Mouse (Mus musculus) thymus, postnatal 36 days (tissue): ENCODE measurements at regions not wholly inside any gene's neighbourhood (a gene's known extent, or its start where the extent isn't known, plus 50 kb on each side); places are given as distances from the start of the nearest gene placed in this dataset.
"Not testable (repeated sequence)": the region's sequence is repeated elsewhere in the genome, so short reads cannot be mapped to it uniquely, and the experiment has no call there.

ENCODE experiments used
- DNase-seq, 2 experiments: peaks; one replicate each; pipeline ENCODE4 v3.0.0; 2022; ENCODE audit warnings: mixed read lengths in 2 of 2

GRCm38 (mm10) chr4:124395069-124395965 lies 215.3 kb downstream of the 3100002H09Rik start:
- DNase-seq: no peak

DNA sequence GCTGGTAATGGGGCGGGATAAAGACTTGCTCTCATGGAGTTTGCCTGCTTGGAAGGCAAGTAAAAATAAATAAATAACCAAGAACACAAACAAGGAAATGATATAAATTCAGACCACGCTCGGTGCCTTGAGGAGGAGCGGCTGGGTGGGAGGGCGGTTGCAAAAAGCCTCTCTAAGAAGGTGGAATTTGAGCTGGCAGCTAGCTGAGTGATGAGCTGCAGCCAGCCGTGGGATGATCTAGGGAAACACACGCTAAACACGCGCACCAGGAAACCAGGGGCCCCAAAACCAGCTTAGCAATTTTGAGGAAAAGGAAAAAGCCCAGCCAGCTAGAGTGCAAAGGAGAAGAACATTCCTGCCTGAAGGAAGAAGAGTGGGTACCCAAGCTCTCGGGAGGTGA lies 217.0 kb downstream of the 3100002H09Rik start:
- no peak for DNase-seq

DNA sequence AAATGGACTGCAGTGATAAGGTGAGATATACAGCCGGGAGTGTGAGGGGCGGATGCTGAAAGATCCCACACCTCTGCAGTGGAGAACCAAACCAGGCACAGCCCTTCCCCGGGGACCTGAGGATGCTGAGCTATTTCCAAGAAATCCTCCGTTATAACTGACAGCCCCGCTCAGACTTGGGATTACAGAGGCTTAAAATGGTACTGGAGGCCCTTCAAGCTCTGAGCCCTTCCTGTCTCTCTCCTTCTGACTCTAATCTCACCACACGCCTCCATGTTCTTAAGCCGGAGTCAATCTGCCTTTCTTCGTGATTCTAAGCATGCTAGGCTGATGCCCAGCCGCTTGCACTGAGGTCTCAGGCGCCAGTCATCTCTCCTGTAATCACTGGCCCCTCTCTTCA lies 221.5 kb downstream of the 3100002H09Rik start:
- DNase-seq: no peak

- no peak for DNase-seq
Measured at GRCm38 (mm10) chr4:124385106-124386055, 225.2 kb downstream of the 3100002H09Rik start.

DNA sequence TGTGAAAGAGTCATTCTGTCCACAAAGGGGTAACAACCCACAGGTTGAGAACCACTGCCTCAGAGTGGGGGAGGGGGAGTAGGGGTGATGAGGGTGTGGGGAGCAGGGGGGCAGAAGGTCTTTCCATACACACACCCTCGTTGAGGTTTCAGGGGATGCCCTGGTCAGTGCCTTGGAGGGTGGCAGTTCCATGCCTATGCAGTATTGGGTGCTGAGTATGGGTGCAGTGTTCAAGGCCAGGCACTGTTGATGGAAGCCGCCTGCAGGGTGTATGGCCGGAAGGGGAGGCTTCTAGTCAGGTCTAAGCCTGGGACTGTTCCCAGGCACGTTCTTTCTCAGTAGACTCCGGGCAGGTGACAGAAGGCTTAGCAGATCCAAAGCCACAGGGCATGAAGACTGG lies 234.1 kb downstream of the 3100002H09Rik start:
- DNase-seq: no peak

- DNase-seq: no peak
Measured at GRCm38 (mm10) chr4:124375581-124375980, 235.0 kb downstream of the 3100002H09Rik start.

DNA sequence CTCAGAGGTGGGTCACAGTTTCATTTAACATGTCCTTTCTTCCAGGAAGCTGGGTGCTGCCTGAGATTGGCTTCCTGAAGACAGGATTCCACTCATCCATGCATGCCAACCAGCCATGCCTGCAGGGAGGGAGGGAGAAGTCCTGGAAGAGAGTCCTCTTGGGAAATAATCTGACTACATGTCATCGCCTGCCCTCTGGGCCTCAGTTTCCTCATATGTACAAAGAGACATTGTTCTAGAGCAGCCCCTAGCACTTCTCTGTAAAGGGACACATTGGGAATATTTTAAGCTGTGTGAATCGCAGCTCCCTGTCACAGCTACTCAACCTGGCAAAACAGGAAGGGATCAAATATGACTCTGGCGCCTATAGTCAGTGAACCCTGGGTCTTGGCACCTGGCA lies 241.8 kb downstream of the 3100002H09Rik start:
- no peak for DNase-seq

GRCm38 (mm10) chr4:124368085-124368484 lies 242.5 kb downstream of the 3100002H09Rik start:
- DNase-seq: no peak

- no peak for DNase-seq
Measured at GRCm38 (mm10) chr4:124360578-124360908, 250.1 kb downstream of the 3100002H09Rik start.

DNA sequence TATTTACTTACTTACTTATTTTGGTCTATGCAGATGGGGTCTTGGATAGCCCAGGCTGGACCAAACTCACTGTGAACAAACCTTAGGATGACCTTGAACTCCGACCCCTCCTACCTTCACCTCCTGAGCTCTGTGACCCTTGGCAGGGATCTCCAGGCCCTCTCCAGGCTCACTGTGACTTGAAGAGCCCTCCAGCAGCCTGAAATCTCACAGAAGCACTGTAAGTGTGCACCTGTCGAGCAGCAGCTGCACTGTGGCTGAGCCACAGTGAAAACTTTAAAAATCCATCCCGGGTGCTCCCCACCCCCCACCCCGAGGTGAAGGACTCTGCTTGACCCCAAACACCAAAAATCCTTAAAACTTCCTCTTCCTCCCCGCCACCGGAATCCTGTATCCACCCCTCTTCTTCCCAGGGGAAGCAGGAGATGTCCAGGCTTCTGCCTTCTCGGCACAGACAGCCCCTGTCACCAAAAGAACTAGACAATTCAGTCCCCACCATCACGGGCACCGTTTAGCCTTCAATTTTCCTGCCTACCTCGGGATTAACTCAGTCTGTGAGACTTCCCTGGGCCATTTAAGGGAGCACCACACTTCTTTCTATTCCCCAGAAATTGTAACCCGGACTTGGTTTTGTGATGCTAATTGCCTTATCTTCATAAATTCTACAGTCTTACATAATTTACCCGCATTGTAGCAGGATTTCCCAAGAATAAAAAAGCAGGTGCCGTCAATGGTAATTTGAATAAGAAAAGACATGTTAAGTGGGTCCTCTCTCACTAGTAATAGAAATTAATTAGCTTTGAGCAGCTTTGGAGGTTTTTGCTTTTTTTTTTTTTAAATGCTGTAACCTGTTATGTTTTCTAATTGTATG lies 250.7 kb downstream of the 3100002H09Rik start:
- no peak for DNase-seq

DNA sequence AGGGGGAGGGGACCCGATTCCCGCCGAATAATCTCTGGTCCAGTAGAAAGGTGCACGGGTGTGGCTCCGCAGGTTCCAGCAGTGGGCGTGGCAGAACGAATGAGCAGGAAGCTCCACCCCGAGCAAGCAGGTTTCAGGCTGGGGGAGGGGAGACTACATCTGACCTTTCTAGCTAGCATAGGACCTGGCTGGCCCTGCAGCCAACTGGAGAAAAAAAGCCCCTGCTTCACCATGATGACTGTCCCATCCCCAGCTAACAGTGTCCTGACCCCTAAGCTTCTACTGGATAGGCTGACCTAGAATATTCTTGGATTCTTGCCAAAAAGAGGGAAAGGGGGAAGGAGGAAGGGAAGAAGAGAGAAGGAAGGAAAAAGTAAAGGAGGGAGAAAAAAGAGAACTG lies 252.1 kb downstream of the 3100002H09Rik start:
- not testable (repeated sequence) for DNase-seq

- no peak for DNase-seq
Measured at GRCm38 (mm10) chr4:124350361-124350760, 260.2 kb downstream of the 3100002H09Rik start.

DNA sequence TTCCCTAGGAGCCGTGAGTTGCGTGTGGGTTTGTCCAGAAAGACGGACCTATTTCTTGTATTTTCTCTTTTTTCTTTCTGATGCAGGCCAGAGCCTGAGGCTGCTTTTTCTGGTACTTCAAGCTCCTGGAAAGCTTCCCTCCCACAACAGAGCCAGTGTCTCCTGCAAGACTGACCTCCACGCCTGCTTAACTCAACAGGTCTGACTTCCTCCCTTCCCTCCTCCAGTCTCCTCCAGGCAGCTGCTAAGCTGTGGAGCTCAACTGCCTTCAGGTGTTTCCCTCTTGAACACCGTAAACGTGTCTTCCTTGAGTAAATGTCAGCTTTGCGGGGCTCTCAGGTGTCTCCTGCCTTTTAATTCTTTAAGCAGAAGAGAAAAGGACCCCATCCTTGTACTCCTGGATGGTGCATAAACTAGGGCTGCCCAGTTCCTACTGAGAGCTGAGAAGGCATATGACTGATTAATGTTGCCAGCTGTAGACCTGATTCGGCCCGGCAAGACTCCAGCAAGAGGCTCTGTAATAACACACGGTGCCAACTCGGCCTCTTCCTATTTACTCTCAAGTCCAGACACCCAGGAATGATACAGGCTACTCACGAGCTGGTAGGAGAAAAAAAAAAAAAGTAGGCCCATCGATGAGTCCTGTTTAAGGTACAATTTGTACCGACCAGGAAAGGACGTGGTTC lies 260.9 kb downstream of the 3100002H09Rik start:
- no peak for DNase-seq

DNA sequence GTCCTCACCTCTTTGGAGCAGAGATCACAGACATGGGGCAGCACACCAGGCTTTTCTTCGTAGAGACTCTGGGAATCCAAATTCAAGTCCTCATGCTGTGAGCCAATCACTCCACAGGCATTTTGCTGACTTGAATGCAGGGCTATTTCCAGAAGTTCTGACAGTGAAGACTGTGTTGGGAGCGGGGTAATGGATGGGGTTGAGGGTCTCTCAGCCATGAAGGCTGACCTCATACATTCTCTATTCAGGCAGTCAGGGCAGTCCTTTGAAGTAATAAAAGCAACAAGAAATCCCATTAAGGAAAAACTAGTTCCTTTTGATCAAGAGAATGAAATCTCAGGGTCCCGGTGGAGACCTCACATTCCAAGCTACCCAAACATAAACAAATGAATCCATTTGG lies 261.5 kb downstream of the 3100002H09Rik start:
- DNase-seq: no peak

DNA sequence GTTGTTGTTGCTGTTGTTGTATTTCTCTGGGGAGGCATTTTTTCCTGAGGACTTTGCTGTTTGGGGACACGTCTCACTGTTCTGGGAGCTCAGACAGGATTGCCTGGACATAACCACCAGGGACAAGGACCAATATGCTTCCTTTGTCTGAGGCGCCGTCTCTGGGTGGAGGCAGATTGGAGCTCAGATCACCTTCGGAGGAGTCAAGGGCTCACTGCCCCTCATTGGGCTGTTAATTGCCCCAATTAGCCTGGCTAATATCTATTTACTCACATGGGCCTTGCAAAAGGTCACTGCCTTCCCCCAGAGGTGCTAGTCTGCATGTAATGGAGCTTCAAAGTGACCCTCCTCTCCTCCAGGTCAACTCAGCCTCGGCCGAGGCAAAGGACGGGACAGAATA lies 270.5 kb downstream of the 3100002H09Rik start:
- DNase-seq: no peak

- DNase-seq: no peak
Measured at GRCm38 (mm10) chr4:124335726-124336125, 274.9 kb downstream of the 3100002H09Rik start.

DNA sequence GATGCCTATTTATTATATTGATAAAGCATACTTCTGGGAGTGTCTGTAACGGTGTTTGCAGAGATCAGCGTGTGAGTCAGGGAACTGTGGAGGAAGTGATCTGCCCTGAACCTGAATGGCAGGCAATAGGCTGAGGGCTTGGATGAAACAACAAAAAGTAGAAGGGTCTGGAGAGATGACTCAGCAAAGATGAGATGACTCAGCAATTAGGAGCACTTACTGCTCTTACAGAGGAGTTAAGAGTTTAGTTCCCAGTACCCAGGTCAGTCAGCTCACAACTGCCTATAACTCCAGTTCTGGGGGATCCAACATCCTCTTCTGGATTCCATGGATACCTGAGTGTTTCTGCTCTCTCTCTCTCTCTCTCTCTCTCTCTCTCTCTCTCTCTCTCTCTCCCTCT lies 277.6 kb downstream of the 3100002H09Rik start:
- DNase-seq: no peak

DNA sequence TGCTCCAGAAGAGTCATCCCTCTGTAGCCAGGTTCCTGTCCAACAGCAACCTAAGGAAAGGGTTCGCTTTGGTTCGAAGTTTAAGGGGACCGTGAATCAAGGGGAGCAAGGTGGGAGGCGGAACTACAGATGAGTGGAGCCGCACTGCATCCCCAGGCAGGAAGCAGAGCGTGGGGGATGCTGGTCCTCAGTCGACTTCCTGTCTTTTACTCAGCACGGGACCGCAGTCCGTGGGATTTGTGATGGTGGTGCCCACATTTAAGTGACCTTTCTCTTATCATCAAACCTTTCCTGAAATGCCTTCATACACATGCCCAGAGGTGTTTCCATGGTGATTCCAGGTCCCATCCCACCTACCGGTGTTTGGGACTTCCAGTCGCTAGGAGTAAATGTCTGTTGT lies 278.2 kb downstream of the 3100002H09Rik start:
- no peak for DNase-seq

- no peak for DNase-seq
Measured at GRCm38 (mm10) chr4:124329107-124329771, 281.4 kb downstream of the 3100002H09Rik start.

- no peak for DNase-seq
Measured at GRCm38 (mm10) chr4:124326301-124326700, 284.3 kb downstream of the 3100002H09Rik start.

- DNase-seq: no peak
Measured at GRCm38 (mm10) chr4:124323589-124323988, 287.0 kb downstream of the 3100002H09Rik start.
